Mouse (Mus musculus): ENCODE results near the gene Adra2c. TPM values are rescaled to one million over a fixed set of nuclear protein-coding genes. Genes with fewer than 3 reads are reported as not detected.
A peak's percentile ranks its signal among the peaks of the same experiment; 100 is the strongest.

The Adra2c gene
- polyA plus RNA-seq, 1 experiment from 2014 or later, result 0.06 TPM

DNA sequence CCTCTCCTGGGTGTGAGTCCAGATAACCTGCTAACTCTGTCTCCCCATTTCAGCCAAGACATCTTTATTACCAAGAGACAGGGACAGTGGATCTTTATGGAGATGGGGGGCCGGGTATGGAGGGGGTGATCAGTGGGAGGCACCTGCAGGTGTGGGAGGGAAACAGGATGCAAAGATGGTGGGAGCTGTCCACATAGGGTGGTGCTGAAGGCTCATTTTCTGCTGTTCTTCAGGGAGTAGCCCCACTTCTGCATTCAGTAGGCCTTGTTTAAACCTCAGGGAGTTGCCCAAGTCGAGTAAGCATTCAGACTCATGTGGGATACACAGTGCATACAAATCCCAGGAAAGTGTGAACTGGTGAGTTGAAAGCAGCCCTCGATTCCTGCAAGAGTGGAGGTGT is 21.5 kb downstream of the Adra2c start:
- H3K9ac ChIP-seq (ENCODE audit: low read depth, low read length), result no peak overlapping the region
- ATAC-seq (ENCODE audit: low FRiP score), result no peak
- H3K4me3 ChIP-seq (ENCODE audit: low read depth, low read length), result no peak overlapping the region
- peak; percentile 60 for DNase-seq (ENCODE audit: low spot score)
- H3K36me3 ChIP-seq (ENCODE audit: control insufficient read depth, insufficient read depth, low read length), result no peaks in the 10 kb centered on the region
- H3K27me3 ChIP-seq (ENCODE audit: control insufficient read depth, insufficient read depth, low read length), result no peaks in the 10 kb centered on the region; the same call in 1 of the 2 replicates
- H3K4me2 ChIP-seq (replicated peaks; ENCODE audit: low read depth, low read length), result no peak overlapping the region
- no peak overlapping the region for H3K27ac ChIP-seq (ENCODE audit: low read depth, low read length)
- no peaks in the 10 kb centered on the region for H3K9me3 ChIP-seq (ENCODE audit: control insufficient read depth, low read length)
- no peaks in the 10 kb centered on the region for H3K4me1 ChIP-seq (replicated peaks; ENCODE audit: control insufficient read depth, insufficient read depth, low read length)
- WGBS, result 26% methylated on average over 3 of the region's 3 CpGs

DNA sequence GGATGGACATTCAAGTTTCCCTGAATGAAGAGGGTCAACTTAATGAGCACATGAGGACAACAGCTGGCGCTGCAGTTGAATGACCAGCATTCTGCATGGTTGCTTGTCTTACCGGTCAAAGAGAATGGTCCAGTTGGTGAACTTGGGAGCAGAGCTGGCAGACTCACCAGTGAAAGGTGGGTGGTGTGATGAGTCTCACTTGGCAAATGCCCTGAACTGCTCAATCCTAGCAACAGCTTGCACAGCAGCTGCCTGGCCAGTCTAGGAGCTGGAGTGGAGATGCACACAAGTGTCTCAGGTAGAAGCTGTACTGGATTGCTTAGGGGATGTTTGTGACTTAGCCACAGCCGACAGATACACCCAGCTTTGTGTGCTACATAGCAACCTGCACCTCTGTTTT is 26.1 kb downstream of the Adra2c start:
- Histone ChIP-seq H3K27ac (ENCODE audit: low read depth, low read length) (no peak overlapping the region), H3K9me3 (ENCODE audit: control insufficient read depth, low read length) (no peaks in the 10 kb centered on the region), H3K4me3 (ENCODE audit: low read depth, low read length) (no peak overlapping the region), H3K4me1 (replicated peaks; ENCODE audit: control insufficient read depth, insufficient read depth, low read length) (no peaks in the 10 kb centered on the region), H3K4me2 (replicated peaks; ENCODE audit: low read depth, low read length) (no peak overlapping the region), H3K36me3 (ENCODE audit: control insufficient read depth, insufficient read depth, low read length) (no peaks in the 10 kb centered on the region), H3K9ac (ENCODE audit: low read depth, low read length) (no peak overlapping the region), H3K27me3 (ENCODE audit: control insufficient read depth, insufficient read depth, low read length) (no peaks in the 10 kb centered on the region)
- ATAC-seq (ENCODE audit: low FRiP score) (no peak), DNase-seq (ENCODE audit: low spot score) (no peak)
- WGBS, result 87% methylated on average over 3 of the region's 3 CpGs

DNA sequence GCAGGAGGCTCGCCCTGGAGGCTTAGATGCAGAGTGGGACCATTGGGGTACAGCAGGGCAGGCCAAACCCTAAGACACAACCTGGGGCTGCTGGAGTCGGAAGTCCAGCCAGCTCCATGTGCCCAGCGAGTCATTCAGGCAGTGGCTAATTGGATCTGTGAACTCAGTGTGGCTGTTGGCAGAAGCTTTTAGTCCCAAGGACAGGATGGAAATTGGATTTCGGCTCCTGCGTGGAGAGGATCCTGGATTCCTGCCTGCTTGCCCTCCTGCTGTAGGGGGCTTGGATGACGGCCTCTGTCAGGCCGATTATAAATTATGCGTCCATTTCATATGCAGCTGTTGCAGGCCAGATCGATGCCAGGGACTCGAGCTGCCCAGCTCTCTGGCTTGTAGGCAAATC is 27.2 kb downstream of the Adra2c start:
- Histone ChIP-seq H3K9ac (ENCODE audit: low read depth, low read length) (no peak overlapping the region), H3K4me2 (replicated peaks; ENCODE audit: low read depth, low read length) (no peak overlapping the region), H3K27ac (ENCODE audit: low read depth, low read length) (no peak overlapping the region), H3K9me3 (ENCODE audit: control insufficient read depth, low read length) (no peaks in the 10 kb centered on the region), H3K4me1 (replicated peaks; ENCODE audit: control insufficient read depth, insufficient read depth, low read length) (no peaks in the 10 kb centered on the region), H3K4me3 (ENCODE audit: low read depth, low read length) (no peak overlapping the region), H3K27me3 (ENCODE audit: control insufficient read depth, insufficient read depth, low read length) (no peaks in the 10 kb centered on the region), H3K36me3 (ENCODE audit: control insufficient read depth, insufficient read depth, low read length) (no peaks in the 10 kb centered on the region)
- ATAC-seq (ENCODE audit: low FRiP score), result no peak
- no peak for DNase-seq (ENCODE audit: low spot score)
- 72% methylated on average over 10 of the region's 10 CpGs for WGBS

DNA sequence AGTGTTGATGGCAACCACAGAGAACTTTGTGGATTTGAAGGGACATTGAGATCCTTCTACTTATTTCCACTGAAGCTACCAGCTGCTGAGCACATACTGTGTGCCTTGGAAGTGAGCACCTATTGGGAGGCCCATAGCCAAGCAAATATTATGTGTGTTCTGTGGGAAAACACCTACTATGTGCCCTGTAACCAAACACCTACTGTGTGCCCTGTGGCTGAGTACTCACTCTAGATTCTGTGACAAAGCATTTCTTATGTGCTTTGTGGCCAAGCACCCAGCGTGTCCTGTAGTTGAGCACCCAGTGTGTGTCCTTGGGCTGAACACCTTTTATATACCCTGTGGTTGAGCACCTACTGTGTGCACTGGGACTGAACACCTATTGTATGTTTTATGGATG is 28.6 kb downstream of the Adra2c start:
- Histone ChIP-seq H3K36me3 (ENCODE audit: control insufficient read depth, insufficient read depth, low read length) (no peaks in the 10 kb centered on the region), H3K4me1 (replicated peaks; ENCODE audit: control insufficient read depth, insufficient read depth, low read length) (no peaks in the 10 kb centered on the region), H3K4me3 (ENCODE audit: low read depth, low read length) (no peak overlapping the region), H3K27me3 (ENCODE audit: control insufficient read depth, insufficient read depth, low read length) (no peaks in the 10 kb centered on the region), H3K4me2 (replicated peaks; ENCODE audit: low read depth, low read length) (no peak overlapping the region), H3K9ac (ENCODE audit: low read depth, low read length) (no peak overlapping the region), H3K27ac (ENCODE audit: low read depth, low read length) (no peak overlapping the region), H3K9me3 (ENCODE audit: control insufficient read depth, low read length) (no peaks in the 10 kb centered on the region)
- WGBS, result 90% methylated on average over 1 of the region's 1 CpGs
- ATAC-seq (ENCODE audit: low FRiP score) (no peak), DNase-seq (ENCODE audit: low spot score) (no peak)

DNA sequence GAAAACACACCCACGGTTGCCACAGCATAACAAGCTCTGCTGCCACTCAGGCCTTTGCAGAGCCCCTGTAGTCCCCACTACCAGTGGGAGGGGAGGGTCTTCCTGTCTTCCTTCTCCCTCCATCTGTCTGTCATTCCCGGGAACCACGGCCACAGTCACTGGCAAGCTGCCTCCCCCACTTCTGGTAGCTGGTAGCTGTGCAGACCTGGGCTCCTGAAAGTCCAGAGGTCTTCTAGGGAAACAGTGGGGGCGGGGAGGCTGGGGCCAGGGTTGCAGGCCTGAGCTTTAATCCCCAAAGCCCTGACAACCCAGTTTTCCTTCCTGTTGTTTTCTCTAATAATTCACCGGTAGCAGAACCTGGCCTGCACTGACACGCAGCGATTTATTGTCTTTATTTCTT is 31.7 kb downstream of the Adra2c start:
- Histone ChIP-seq H3K4me2 (replicated peaks; ENCODE audit: low read depth, low read length) (no peak overlapping the region), H3K9me3 (ENCODE audit: control insufficient read depth, low read length) (no peaks in the 10 kb centered on the region), H3K4me3 (ENCODE audit: low read depth, low read length) (no peak overlapping the region), H3K4me1 (replicated peaks; ENCODE audit: control insufficient read depth, insufficient read depth, low read length) (peaks cover 3% of the 10 kb centered on the region; the same call in 1 of the 2 replicates), H3K9ac (ENCODE audit: low read depth, low read length) (no peak overlapping the region), H3K36me3 (ENCODE audit: control insufficient read depth, insufficient read depth, low read length) (no peaks in the 10 kb centered on the region), H3K27me3 (ENCODE audit: control insufficient read depth, insufficient read depth, low read length) (no peaks in the 10 kb centered on the region; the same call in 1 of the 2 replicates), H3K27ac (ENCODE audit: low read depth, low read length) (no peak overlapping the region)
- DNase-seq (ENCODE audit: low spot score) (no peak), ATAC-seq (ENCODE audit: low FRiP score) (no peak)
- 50% methylated on average over 7 of the region's 7 CpGs for WGBS

DNA sequence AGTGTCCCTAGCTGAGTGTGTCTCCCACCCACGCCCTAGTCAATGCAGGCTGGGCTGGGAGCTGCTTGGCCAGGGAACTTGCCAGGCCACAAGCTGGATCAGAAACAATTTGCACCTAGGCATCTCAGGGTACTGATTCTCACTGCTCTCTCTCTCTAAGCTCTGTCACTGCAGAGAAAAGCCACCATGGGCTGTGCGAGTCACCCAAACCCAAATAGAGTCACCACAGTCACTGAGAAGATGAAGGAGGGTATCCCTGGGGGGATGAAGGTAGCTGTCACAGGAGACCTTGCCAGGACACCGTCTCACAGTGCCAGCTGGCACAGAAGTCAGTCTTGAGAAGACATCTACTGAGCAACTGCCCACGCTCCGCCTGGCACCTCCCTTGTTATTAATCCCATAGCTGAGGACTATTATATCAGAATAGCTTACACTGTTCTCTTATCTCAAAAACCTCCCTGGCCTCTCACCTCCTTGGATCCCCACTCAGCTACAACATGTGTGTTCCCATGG is 33.7 kb downstream of the Adra2c start:
- 87% methylated on average over 5 of the region's 5 CpGs for WGBS
- H3K36me3 ChIP-seq (ENCODE audit: control insufficient read depth, insufficient read depth, low read length), result no peaks in the 10 kb centered on the region
- peaks cover 3% of the 10 kb centered on the region; the same call in 1 of the 2 replicates for H3K4me1 ChIP-seq (replicated peaks; ENCODE audit: control insufficient read depth, insufficient read depth, low read length)
- no peaks in the 10 kb centered on the region; the same call in 1 of the 2 replicates for H3K27me3 ChIP-seq (ENCODE audit: control insufficient read depth, insufficient read depth, low read length)
- H3K27ac ChIP-seq (ENCODE audit: low read depth, low read length), result no peak overlapping the region
- no peak overlapping the region for H3K9ac ChIP-seq (ENCODE audit: low read depth, low read length)
- no peak overlapping the region for H3K4me2 ChIP-seq (replicated peaks; ENCODE audit: low read depth, low read length)
- DNase-seq (ENCODE audit: low spot score) (no peak), ATAC-seq (ENCODE audit: low FRiP score) (no peak)
- H3K9me3 ChIP-seq (ENCODE audit: control insufficient read depth, low read length), result no peaks in the 10 kb centered on the region
- no peak overlapping the region for H3K4me3 ChIP-seq (ENCODE audit: low read depth, low read length)

DNA sequence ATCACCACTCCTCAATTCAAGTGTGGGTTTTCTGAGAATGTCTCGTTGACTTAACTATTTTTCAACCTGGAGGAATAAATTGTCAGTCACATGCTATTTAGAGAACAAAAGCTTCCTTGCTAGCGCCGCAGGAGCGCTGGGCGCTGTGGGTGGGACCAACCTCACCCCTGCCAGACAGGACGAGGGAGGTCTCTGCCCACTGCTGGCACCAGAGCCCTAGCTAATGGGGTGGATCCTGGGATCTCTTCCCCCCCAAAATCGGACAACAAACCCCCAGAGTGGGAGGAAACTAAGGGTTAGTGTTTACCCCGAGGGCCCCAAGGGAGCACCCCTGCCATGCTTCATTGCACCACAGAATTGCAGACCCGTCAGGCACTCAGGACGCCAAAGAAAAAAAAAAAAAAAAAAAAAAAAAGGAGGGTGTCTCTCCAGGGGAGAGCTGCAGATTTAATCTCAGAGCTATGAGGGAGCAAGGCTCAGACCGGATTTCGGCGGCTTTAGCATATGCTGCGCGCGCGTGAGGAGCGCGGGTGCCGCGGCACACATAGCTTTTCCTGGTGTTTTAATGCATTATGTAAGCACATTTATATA is 35.2 kb downstream of the Adra2c start:
- Histone ChIP-seq H3K4me1 (replicated peaks; ENCODE audit: control insufficient read depth, insufficient read depth, low read length) (peaks cover 3% of the 10 kb centered on the region; the same call in 1 of the 2 replicates), H3K4me3 (ENCODE audit: low read depth, low read length) (peak overlapping the region; percentile 12), H3K36me3 (ENCODE audit: control insufficient read depth, insufficient read depth, low read length) (no peaks in the 10 kb centered on the region), H3K27ac (ENCODE audit: low read depth, low read length) (no peak overlapping the region), H3K9me3 (ENCODE audit: control insufficient read depth, low read length) (no peaks in the 10 kb centered on the region), H3K4me2 (replicated peaks; ENCODE audit: low read depth, low read length) (peak overlapping the region; percentile 48), H3K9ac (ENCODE audit: low read depth, low read length) (peak overlapping the region; percentile 25; the same call in 1 of the 2 replicates), H3K27me3 (ENCODE audit: control insufficient read depth, insufficient read depth, low read length) (no peaks in the 10 kb centered on the region; the same call in 1 of the 2 replicates)
- DNase-seq (ENCODE audit: low spot score), result peak; percentile 66
- ATAC-seq (ENCODE audit: low FRiP score), result peak; percentile 45
- 1% methylated on average over 21 of the region's 21 CpGs for WGBS

DNA sequence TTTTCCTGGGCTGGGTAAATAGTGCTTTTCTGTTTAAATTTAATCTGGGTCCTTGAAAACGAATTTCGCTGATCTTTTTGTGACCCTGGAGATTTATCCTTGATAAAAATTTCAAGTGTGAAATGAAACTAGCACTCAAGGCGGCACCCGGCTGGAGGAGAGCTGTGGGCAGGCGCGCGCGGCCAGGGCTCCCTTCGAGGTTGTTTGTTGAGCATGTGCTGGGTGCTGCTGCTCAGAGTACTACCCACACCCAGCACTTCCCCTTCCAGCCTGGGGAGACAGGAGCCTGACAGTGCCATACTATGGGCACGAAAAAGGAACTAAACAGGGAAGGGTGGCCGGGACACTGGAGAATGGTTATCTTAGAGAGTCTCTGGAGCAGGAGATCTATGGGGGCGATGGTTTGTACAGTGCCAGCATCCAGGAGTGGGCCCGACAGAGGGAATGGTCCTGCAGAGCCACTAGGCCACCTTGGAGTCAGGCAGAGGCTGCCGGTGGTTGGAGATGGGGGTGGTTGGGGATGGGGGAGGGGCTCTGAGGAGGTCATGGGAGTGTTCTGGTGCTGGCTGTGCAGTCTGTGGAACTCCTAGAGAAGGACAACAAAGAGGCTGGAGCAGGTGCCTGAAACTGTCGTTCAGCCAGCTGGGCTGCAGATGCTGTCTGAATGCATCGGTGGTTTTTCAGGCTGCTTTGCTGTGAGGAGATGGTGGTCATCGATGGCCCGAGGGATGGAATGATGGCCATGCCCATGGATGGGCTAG is 35.9 kb downstream of the Adra2c start:
- Histone ChIP-seq H3K27ac (ENCODE audit: low read depth, low read length) (no peak overlapping the region; the same call in 1 of the 2 replicates), H3K4me3 (ENCODE audit: low read depth, low read length) (peak overlapping the region; percentile 12), H3K4me1 (replicated peaks; ENCODE audit: control insufficient read depth, insufficient read depth, low read length) (peaks cover 3% of the 10 kb centered on the region; the same call in 1 of the 2 replicates), H3K4me2 (replicated peaks; ENCODE audit: low read depth, low read length) (peak overlapping the region; percentile 48), H3K9ac (ENCODE audit: low read depth, low read length) (0 out of 2 replicates have a peak overlapping the region, but pooled peaks have one; percentile 12), H3K9me3 (ENCODE audit: control insufficient read depth, low read length) (no peaks in the 10 kb centered on the region), H3K27me3 (ENCODE audit: control insufficient read depth, insufficient read depth, low read length) (no peaks in the 10 kb centered on the region; the same call in 1 of the 2 replicates), H3K36me3 (ENCODE audit: control insufficient read depth, insufficient read depth, low read length) (no peaks in the 10 kb centered on the region)
- ATAC-seq (ENCODE audit: low FRiP score), result peak; percentile 53
- DNase-seq (ENCODE audit: low spot score), result peak; percentile 46
- 18% methylated on average over 18 of the region's 18 CpGs for WGBS
